Mouse (Mus musculus): ENCODE measurements at regions not wholly inside any gene's neighbourhood (a gene's known extent, or its start where the extent isn't known, plus 50 kb on each side); places are given as distances from the start of the nearest gene placed in this dataset.

DNA sequence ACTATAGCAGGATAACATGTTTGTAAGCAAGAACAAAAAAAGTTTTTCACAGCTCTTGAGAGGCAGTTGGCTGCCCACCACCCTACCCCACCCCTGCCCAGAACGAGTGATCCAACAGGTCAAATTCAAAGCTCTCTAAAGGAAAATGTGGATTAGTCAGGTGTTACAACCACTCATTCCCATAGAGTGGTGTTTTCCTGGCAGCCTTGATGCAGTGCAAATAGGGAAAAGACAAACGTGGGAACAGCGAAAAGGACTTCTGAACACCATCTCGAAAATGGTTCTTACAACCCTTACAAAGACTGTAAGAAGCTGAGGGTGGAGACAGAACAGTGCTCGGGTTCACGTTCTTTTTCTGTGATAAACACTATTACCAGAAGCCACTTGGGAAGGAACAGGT, 523.8 kb downstream of the Gja1 start:
- DNase-seq: no peak

DNA sequence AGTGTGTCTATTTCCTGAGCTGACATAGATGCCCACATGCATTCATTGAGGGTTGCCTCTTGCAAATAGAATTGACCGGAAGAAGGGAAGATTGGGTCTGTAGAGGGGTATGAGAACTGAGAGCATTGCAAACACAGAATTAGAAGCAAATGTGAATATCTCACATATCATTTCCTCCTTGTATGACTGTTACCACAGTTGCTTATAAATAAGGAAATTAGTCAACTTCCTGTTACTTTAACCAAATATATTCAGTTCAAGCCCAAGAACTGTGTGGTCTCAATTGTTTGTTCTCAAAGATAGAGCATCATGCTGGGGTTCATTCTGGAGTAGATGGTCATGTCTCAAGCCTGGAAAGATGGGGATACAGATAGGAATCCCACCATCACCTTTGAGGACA, 535.6 kb downstream of the Gja1 start:
- no peak for DNase-seq

DNA sequence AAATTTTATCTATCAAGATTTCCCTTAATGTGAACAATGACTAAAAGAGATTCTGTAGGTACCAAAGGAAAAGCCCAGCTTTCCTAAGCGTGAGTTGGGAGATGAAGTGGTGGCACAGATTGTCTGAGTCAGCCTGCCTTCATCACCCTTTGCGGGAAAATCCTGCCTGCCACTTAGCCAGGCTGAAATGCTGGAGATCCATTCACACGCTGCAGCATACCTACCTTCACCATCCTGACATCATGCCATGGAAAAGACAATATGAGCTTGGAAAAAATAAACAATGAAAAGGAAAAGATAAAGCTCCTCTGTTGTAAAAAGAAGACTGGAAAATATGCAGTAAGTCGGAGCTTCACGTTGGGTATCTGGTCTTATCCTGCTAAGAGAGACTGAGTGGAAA, 537.0 kb downstream of the Gja1 start:
- DNase-seq: no peak

DNA sequence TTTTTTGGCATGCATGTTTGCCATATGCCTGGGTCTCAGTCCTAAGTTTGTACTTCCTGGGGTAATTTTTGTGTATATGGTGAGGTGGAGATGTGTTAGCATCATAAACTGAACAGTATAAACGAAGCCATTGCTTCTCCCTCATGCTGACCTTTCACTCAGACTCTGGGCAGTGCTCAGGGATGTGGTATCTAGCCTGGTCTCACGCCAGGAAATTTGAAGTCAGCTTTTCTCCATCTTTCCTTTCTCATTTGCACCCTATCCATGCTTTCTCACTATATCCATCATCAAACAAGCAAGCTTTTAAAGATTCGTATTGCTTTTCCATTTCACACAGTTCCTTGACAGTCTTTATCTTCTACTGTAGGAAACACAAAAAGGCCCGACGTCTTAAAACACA, 541.3 kb downstream of the Gja1 start:
- DNase-seq: no peak

DNA sequence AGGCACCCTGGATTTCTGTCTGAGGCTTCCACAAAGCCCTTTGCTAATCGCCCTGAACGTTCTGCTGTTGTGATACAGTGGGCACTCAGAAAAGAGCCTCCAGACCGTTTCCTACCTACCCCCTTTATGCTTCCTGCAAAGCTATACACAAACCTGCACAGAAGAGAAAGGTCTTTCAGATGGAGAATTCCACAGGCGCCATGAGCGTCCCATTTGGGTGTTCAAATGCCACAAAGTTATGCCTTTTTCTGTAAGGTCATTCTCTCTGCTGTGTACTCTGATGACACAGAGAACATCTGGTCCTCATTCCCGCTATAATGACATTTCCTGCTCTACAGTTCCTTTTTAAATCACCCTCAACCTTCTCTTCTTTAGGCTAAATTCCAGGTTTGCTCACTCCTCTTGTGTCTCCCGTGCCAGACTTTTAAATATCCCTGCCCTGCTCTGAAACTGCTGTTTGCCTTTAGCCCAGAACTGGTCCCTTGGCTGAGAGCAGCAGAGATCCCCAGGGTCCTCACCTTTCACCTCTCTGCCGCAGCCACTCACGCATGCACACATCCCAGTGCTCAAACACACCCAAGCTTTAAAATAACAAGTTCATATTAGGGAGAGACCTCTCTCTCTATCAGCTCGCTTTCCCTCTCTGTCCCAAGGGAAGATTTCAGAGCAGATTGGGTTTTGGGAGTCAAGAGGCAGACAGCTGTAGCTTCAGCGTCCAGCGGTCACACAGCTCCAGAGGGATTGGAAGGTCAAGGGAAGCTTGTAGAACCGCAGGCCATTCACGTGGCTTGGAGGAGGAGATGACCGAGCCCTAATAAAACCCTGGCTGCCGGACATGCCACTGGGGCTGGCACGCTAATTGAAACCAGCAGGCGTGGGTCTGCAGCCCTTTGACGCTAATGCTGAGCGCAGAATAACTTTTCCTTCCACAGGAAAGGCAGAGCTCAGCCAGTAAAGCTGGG, 543.9 kb downstream of the Gja1 start:
- DNase-seq: peak in 1 of 2 experiments; percentile 33

DNA sequence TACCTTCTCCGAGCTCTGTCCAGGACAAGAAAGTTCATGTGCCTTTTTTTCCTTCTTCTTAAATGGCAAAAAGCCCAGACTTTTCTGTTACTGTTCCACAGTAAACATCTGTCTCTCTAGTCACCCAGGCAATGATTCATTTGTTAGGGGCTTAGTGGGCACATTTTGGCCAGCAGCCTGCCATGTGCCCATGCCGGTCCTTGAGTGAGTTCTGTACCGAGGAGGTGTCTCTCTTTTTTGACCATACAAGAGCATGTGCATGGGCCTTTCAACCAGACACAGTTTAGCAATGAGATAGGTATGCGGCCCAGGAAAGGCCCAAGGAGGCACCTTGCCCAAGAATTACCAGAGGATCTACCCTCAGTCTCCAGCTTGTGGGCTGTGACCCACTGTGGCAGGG, 551.0 kb upstream of the Hsf2 start:
- DNase-seq: peak in 1 of 2 experiments; percentile 25

DNA sequence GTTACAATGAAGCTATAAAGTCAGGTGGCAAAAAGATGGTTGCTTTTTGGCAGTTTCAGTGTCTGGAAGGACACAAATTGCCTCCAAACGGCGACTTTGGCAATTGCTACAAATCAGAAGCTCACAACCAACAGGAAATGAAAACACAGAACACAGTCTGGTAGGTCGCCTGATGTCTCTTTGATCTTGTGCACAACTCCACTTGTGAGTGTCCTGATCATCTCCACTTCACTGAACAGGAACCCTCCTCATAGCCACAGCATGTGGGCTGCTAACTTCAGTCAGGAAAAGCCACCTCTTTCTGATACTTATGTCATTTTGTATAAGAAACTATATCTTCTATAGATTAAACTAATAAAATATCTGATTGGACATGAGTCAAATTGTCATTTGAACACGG, 544.2 kb upstream of the Hsf2 start:
- no peak for DNase-seq

DNA sequence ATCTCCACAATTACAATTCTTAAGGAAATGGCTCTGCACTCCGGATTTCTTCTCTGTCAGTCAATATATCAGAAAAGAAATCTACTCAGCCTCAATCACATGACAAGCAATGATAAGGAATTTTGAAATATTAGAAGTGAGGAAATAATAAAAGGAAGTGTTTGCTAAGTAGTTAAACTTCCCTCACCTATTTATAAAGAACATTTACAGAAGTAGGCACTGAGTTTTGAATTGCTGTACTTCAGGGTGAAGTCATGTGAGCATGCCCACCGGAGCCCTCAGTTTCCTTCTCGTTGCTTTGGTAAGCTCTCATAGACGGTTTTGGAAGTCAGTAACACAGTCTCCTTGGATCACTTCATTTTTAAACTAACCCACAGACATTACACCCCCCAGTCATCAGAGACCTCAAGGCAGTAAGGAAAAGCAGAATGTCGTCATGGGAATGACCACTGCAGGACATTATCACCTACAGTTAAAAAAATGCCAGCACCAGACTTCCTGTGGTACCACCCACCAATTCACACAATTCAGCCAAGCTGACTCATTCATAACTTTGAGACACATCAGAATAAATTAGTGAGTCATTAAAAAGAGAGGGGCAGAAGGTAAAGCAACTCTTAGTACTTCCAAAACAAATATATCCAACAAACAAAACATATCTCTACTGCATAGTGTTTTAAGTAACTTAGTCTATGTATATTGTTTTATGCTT, 541.6 kb upstream of the Hsf2 start:
- peak in 1 of 2 experiments; percentile 18 for DNase-seq

DNA sequence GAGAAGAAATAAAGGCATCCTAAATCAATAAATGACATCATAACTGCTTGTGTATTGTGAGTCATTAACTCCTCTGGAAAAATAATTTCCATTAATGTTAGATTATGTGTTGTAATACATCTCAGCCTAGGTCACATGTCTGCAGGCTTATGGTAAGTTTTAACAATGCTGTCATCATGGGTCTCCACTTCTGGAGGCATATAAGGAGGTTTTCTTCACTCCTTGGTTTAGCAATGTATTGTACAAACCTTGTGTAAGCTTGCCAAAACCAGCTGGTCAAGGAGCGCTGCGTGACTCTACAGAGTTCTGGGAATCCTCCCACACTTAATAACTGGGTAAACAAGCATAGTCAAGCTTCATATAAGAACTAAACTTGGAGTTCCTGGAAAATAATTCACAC, 529.5 kb upstream of the Hsf2 start:
- peak; percentile 25 to 53 for DNase-seq

DNA sequence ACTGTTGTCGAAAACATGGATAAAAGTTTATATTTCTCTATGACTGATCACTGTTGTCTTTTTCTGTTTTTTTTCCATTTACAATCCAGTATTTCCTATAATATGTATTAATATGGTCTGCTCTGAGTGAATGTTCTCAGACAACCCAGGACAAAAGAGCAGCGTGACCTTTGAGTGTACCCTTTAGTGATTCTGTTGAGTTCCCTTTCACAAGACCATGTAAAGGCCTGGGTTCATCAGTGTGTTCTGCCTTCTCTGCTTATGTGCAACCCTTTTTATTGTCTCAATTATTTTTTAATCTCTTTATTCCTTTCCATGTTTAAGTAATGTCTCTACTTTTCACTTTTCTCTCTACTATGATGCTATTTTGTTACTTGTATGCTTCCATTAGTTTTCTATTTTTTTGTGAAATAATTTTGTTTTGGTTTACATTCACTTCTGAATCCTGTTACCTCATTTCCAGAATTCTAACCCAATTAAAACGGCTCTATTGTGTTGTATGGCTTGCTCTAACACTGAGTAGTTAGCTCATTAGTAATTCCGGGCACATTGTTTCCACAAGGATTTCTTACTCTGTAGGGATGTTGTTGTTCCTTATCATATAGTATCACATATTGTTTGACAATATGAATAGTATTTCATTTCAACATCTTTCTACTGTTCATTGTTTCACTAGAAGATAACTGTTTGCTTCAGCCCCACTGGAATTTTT, 523.9 kb upstream of the Hsf2 start:
- DNase-seq: no peak

DNA sequence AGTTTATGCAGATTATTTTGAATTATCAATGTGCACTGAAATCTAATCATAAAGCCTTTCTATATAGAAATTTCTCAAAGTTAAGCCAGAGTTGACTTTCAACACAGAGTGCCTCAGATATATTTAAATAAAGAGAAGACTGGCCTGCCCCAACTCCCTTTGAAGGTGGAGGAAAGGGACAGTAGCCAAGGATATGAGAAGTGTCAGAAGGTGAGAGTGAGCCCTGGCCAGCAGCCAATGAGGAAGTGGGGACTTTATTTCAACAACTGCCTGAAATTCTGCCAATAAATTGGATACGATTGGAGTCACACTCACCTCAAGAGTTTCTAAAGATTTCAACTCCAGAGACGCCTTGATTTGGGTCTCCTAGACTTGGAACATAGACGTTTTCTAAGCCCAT, 523.0 kb upstream of the Hsf2 start:
- peak; percentile 57 to 68 for DNase-seq

DNA sequence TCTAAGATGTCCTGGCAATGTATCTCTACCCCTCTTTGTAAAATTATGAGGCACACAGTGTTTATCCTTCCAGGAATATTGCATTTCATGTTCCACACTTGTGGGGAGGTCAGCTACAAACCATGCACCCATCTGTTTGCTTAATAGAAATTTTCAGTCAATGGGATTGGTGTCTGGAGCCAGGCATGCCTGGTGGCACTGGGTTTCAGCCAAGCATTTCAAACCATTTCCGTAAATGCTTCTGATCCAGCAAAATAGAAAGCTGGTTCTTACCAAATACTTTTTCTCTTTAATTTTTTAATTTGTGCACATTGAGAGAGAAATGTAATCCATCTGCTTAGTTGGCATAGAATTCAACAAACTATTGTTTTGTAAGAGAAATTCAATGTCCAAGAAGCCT, 517.3 kb upstream of the Hsf2 start:
- no peak for DNase-seq

DNA sequence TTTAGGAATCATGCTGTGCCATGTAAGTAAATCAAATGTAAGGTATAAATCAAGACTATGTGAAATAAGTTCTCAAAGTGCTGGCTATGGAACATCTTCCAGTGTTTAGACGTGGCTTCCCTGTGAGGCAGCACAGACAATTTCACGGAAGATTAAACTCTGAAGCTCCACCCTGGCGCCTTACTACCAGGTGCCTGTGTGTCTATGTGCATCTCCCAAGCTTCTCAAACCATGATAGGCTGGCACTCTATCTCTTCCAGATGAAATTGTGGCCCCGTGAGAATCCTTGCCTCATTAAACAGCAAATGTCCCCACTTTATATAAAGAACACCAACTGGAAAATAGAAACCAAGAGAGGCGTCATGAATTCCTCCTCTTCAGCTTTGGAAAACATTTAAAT, 511.4 kb upstream of the Hsf2 start:
- DNase-seq: no peak

DNA sequence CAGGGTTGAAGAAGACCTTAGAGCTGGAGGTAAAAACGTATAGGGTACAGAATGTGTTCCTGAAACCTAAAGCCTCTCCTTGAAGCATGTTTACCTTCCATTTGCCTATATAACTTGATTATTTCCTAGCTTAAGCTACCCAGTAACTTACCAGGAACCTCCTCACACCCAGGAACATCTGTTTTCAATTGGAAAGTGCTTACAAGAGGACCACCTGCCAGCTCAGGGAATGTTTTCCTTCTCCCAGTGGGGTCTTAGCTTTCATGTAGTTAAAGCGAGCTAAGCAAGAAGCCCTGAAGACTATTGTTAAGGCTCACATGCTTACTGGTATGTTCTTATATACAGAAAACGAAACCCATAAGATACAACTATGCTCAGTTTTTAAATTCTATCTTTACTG, 506.6 kb upstream of the Hsf2 start:
- no peak for DNase-seq

DNA sequence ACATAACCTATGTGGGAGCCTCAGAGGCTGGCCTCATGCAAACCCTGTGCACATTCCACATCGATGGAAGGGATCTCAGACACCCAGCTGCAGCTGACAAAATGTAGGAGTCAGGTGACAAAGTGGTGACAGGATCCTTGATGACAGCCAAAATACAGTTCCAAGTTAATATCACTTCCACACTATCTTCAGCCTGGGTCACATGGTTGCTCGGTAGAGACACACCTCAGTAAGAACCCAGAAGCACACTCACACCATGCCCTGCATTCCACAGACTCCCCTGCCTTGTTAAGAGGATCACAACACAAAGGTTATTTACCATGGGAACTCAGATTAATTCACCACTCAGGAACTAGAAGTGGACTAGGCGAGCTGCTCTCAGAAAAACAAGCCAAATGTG, 505.4 kb upstream of the Hsf2 start:
- peak; percentile 8 to 47 for DNase-seq

DNA sequence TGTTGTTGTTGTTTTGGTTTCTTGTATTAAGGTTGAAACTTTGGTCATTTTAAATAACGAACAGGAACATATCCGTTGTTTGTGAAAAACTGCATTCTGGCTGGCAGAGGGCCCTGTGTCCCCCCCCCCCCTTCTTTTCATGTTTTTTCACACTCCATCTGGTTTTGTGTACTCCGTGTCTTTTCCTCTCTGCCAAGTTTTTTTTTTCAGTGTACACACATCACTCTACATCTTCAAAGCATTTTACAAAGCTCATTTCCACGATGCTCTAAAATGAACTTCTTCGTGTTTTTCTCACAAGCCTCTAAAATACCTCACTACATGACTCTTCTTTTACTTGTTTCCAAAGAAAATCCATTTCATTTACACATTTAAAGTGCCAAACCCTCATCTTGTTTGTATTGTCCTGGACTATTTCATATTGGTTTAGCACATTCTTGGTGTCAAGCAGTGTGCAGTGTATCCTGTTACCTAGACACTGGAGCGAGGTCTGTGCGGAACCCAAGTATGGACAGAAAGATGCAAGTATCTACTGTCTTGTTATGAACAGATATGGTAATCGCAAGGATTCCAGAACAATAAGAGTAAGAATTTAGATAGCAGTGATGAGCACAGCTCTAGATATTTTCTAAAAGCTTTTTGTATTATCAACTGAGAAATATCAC, 503.5 kb upstream of the Hsf2 start:
- no peak for DNase-seq

DNA sequence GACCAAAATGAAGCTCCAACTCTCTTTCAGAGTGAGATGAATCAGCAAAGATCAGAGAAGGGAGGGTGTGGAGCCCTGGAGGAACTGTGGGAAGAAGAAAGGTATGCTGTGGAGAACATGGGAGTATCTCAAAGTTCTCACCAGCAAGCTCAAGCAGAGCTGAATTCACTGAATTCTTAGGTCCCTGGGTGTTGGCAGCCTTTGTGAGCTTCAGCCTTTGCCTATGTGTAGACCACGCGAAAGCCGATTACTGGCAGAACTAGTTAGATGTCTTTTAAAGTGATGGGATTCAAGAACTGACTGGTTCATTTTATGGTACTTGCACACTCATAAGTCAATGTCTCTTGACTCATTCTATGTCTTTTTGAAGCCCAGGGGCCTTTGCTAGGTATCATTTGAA, 491.2 kb upstream of the Hsf2 start:
- DNase-seq: no peak

DNA sequence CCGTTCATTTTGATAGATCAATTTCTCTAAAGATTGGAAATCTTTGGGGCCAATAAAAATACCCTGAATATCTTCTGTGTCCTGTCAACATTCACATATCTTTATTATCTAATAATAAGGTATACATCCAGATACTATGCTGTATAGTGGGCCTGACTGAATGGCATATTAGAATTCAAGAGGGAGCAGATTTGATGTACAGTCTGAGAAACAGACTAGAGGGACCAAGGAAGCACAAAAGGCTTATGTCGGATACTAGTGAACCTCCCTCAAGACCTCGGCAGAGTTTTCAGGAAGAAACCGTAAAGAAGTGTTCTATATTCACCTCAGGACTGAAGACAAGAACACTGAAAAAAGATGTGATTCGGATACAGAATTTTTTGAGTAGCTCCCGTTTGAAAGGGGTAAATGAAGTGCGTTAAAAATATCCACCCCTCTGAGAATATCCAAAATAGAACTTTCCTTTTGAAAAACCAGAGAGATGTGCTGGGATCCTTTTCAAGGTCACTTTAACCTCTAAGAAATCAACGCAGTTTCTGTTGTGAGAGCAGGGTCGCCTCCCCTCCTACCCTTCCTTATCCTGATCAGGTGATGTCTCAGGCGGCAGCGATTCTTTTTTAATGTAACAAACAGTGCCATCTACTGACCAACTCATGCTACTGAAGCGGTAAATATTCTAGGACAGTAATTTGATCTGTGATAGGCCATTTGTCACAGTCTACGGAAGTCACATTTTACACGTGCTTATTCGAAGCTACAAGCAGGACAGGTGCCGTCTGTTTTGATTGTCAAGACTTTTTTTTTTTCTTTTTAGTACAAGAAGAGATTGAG, 485.1 kb upstream of the Hsf2 start:
- peak in 1 of 2 experiments; percentile 47 for DNase-seq

DNA sequence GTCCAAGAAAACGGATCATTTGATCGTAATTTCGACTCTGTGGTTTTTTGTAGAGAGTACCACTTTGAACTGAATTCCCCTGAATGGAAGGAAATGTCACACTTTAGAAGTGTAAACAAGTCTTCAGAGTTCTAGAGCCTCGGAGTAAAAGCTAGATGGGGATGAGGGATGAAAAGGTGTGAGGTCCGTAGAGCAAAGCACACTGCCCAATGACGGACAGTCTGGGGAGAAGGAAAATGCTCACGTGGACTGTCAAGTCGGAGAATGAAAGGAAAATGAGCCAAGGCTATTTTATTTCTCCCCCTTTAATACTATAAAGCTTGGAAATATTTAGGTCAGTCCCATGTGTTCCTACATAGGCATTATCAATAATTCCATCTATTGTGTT, 484.5 kb upstream of the Hsf2 start:
- DNase-seq: no peak

DNA sequence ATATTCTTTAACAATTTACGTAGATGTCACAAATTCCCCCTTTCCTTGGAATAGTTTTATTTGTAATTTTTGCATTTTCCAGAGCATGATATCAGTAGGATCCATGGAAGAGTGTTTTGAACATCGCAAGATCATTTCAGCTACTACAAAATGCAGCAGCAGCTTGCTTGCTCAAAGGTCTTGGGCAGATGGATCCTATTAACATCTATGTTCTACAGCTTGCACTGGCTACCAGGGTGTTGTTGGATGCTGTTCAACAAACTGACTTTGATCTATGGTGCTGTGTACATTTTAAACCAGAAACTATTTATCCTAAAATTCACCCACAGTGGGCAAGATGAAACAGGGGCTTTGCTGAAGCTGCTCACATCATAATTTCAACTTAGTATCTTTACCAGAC, 448.5 kb upstream of the Hsf2 start:
- DNase-seq: no peak

DNA sequence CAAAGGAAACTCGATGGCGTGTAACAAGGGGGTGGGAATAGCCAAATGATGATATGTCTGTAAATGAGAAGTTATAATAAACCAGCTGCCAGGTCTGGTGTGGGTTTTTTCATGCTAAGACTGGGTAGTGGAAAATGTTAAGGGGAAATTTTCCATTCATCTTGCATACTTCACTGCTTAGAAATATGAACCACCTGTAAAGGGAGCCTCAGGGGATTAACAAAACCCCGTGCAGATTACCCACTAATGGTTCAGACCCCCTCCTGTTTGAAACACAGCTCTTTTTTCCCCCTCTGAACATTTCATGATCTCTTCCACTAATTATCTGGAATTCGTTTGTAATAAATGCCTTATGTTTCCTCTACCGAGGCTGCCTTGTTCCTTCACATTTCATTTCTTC, 446.0 kb upstream of the Hsf2 start:
- DNase-seq: no peak

DNA sequence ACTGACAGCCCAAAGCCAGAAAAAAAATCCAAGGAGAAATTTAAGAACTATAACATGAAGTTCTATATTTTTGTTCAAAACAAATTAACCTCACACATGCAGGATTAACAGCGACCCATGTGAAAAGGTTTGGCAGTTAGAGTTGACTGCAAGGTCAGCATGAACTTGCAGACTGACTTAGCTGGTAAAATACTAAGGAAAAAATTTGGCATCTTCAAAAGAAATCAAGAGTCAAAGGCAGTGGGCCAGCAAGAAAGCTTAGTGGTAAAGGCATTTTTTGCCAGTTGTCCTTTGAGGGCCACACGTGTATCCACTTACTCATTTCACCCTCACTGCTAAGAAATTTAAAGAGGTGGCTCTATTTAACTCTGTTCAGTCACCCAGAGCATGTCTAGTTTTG, 440.2 kb upstream of the Hsf2 start:
- DNase-seq: no peak
